Mouse (Mus musculus): ENCODE results near the gene Gapdh.
A peak's percentile ranks its signal among the peaks of the same experiment; 100 is the strongest.

The Gapdh gene

GRCm38 (mm10) chr6:125148926-125149568, 17.2 kb downstream of the Gapdh start:
- no peak for DNase-seq (ENCODE audit: low spot score)

GRCm38 (mm10) chr6:125148251-125148925, 17.9 kb downstream of the Gapdh start:
- peak; percentile 81 for DNase-seq (ENCODE audit: low spot score)

DNA sequence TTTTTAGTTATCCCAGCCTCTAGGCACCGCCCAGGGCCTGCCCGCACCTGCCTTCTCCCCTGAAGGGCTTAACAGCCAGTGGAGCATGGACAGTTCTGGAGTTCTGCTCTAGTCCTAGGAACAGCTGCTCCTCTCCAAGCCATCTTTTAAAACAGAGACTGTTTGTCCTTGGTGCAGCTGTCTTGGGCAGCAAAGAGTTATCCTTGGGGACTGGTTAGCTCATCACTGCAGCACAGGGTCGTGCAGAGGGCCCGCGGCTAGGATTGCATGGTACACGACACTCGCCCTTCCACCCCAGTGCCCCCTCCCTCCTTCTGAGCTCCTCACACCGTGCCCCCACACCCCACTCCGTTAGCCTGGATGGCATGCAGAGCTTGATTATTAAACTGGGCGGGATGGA, 18.9 kb downstream of the Gapdh start:
- DNase-seq (ENCODE audit: low spot score) = no peak

DNA sequence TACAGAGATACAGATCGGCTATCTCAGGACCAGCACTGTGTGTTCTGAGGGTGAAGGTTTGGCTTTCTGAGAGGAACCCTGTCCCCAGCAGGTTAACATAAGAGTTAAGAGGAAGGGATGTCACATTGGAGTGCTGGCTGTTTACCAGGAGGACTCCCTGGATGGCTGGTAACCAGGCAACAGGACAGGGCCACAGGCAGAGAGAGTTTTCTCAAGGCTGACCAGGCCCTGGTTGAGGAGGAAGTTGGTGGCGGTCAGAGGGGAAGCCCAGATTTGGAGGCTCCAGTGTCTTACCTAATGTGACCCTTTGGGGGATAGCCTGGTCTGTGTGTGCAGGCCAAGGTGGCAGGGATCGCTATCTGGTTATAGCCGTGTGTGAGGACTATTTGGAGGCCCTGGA, 19.5 kb downstream of the Gapdh start:
- DNase-seq (ENCODE audit: low spot score) = peak; percentile 61

GRCm38 (mm10) chr6:125146148-125146547, 20.1 kb downstream of the Gapdh start:
- DNase-seq (ENCODE audit: low spot score) = no peak

DNA sequence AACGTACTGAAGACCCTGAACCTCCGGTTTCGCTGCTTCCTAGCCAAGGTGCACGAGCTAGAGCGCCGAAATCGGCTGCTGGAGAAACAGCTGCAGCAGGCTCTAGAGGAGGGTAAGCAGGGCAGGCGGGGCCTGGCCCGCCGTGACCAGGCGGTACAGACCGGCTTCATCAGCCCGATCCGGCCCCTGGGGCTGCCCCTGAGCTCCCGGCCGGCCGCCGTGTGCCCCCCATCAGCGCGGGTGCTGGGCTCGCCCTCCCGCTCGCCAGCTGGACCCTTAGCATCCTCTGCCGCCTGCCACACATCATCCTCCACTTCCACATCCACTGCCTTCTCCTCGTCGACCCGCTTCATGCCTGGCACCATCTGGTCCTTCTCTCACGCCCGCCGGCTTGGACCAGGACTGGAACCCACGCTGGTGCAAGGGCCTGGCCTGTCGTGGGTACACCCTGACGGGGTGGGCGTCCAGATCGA, 20.8 kb downstream of the Gapdh start:
- no peak for DNase-seq (ENCODE audit: low spot score)

GRCm38 (mm10) chr6:125145001-125145400, 21.3 kb downstream of the Gapdh start, which contains the start of gene Iffo1:
Iffo1 (plus strand) TSS chr6:125145241.
- DNase-seq (ENCODE audit: low spot score) = peak; percentile 90

DNA sequence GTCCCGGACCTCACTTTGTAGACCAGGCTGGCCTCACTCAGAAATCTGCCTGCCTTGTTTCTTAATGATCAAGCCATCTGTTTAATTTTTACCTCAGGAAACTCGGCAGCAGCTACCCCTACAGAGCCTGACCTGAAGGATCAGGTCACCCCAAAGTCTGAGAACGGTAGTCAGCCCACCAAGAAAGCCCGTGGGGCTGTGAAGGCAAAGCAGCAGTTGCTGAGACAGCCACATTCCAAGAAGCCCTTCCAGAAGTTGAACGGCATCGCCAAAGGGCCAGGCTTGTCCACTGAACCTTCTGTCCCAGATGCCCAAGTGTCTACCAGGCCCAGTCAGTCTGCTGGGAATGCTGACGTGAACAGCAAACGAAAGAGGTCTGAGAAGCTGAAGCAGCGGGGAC, 22.4 kb downstream of the Gapdh start:
- DNase-seq (ENCODE audit: low spot score) = no peak

DNA sequence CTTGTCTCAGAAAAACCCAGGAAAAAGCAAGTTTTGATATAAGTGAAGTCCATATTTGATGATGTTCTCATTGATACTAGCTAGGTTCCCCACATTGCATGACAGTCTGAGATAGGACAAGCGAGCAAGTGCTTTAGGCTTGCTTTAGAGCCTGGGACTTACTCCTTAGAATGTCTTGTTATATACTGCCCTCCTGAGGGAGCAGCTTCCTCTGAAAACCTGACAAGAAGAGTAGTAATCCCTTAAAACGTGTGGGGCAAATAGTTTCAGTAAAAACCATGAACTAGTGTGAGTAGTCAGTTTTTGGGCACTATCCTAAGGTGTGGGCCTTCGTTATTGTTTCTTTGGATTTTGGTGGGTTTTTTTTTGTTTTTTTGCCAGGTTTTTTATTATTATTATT, 23.1 kb downstream of the Gapdh start:
- DNase-seq (ENCODE audit: low spot score) = no peak

DNA sequence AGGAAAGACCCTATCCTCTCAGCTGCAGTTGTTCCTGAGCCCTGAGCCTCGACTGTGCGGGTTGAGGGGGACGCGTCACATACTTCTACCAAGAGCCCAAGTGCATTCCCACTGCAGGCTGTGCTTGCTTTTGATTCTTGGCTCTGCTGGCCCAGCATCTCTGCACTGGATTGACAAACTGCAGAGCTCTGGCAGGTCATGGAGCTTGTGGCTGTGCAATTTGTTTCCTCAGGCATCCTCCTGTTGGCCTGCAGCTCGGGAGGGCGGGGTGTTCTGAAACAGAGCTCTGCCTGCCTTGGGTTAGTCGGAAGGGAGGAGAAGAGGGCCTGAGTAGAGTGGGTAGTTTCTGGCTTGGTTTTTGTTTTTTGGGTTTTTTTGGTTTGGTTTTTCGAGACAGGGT, 23.8 kb downstream of the Gapdh start:
- no peak for DNase-seq (ENCODE audit: low spot score)

- DNase-seq (ENCODE audit: low spot score) = no peak
Observed at GRCm38 (mm10) chr6:125139747-125140146, 26.5 kb downstream of the Gapdh start.

GRCm38 (mm10) chr6:125137002-125137671, 29.1 kb downstream of the Gapdh start:
- no peak for DNase-seq (ENCODE audit: low spot score)

GRCm38 (mm10) chr6:125132470-125132869, 33.8 kb downstream of the Gapdh start:
- no peak for DNase-seq (ENCODE audit: low spot score)

DNA sequence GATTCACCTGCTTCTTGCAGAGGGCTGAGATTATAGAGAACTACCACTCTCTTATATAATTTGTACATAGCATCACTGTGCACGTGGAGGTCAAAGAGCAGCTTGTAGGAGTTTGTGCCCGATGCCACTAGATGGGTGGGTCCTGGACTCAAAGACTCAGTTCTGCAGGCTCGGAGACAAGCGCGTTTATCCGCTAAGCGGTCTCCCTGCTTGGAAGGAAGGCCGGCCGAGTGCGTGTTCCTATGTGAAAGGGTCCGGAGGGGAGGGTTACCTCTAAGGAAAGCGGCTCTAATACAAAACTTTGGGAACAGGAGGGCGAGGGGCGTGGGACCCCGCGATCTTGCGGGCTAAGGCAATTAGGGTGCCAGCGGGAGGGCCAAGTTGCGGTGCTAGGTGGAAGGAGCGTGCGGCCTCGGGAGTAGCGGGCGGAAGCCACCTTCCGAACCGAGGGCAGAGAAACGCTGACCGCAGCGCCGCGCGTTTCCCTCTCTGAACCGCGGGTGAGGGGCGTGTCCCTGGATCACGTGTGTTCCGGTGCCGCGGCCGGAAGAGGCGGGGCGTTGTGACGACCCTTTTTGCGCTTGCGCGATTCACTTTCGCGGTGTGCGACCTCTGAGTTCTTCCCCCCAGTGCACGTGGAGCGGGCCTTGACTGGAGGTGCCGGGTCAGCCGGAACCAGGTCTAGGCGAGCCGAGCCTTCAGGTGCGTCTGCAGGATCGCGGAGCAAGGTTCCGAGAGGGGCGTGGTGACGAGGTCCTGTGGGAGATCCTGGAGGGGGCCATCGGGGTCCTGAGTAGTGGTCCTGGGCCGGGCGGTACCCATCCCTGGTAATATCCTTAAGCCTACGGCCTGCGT, 34.7 kb downstream of the Gapdh start, which contains the start of gene Nop2:
TSS of gene Nop2 (plus strand) at position 608 of the 855 bp plus-strand sequence.
- DNase-seq (ENCODE audit: low spot score) = peak; percentile 92

DNA sequence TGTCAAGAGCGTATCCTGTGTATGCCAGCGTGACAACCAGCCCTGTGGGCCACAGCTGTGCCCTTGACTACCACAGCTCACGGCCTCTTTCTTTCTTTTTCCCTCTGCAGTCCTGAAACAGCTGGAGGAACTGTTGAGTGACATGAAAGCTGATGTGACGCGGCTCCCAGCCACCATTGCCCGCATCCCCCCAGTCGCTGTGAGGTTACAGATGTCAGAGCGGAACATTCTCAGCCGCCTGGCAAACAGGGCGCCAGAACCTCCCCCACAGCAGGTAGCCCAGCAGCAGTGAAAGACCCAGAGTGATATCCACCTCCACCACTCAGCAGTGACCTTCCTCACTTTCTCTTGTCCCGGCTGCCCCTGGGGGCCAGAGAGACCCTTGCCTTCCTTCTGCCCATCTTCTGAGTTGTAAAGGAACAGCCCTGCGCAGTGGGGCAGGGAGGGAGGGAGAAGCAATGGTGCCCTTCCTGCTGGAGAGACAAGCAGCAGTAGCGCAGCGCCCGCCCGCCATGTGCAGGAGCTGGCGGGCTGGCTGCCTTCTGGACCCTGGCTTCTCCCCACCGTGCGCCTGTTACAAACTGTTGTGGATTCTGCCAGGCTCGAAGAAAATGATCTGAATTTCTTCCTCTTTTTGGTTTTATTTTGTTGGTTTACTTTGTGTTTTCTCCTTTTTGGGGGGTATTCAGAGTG, 36.4 kb downstream of the Gapdh start:
- no peak for DNase-seq (ENCODE audit: low spot score)

GRCm38 (mm10) chr6:125128724-125129123, 37.5 kb downstream of the Gapdh start:
- no peak for DNase-seq (ENCODE audit: low spot score)

DNA sequence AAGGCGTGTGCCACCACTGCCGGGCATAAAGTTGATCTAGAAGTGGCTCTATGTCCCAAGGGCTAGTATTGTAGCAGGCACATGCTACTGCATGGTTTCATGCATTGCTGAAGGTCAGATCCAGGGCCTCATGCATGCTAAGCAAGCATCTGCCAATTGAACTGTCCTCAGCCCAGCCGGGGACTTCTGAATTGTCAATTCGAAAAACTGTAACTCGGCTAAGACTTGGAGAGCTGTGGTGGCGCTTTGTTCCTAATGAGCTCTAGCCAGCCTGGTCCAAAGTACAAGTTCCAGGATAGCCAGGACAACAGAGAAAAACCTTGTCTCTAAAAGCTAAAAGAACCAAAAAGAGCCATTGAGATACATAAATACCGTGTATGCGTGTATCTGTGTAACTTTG, 46.9 kb downstream of the Gapdh start:
- DNase-seq (ENCODE audit: low spot score) = no peak

- DNase-seq (ENCODE audit: low spot score) = no peak
Observed at GRCm38 (mm10) chr6:125112553-125112952, 53.7 kb downstream of the Gapdh start.

Measured in testis, postnatal 14 days (tissue).